11 mouse cellular contexts compared by ENCODE assay signal in the genomic region with DNA sequence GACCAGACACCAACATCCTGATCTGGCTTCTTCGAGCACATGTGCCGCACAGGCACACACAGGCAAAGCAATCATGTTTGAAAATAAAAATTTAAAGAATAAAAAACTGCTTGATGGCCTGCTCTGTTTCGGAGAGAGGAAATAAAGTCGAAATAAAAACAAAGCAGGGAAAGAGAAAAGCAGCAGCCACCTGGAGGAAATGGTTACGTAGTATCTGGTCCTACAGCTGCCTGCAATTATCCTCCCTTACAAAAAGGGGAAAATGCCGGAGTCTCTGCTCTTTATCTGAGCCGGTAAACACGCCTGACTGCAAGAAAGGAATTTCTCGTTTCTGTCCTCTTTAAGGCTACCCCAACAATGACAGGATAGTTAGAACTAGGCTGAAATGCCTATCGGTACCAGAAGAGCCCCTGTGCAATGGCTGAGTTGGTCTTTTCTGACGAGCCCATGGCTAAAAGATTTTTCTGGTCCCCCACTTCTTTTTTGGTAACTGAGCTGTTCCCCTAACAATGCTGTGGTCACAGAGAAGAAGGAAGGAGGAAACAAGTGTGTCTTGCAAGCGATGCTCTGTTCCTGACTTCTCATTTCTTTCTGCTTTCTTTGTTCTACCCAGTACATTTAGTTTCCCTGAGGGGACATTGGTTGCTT. TPM values are rescaled to one million over a fixed set of nuclear protein-coding genes. Genes with fewer than 3 reads are reported as not detected.
DNase-seq lines count a peak whose midpoint lies in the region; ATAC-seq and TF ChIP-seq lines count a peak whose summit lies in the region.
"Had no signal": no experiment of that assay in that cellular context is flagged by ENCODE, and none has a peak within 500 bp of the region (broad histone marks: within the 10 kb centered on the region; RNA-seq: fewer than 3 reads in every experiment).

No protein-coding gene starts in this region.

- WGBS in embryonic facial prominence, embryonic 12.5 days, result 27% methylated on average over 12 of the region's 12 CpGs

- DNase-seq in left cerebral cortex, adult 2 months (ENCODE audit: extremely low spot score in 1 of 2, low spot score in 2 of 2), result peak in 1 of 2 experiments; percentile 25
- no peak for DNase-seq in left cerebral cortex, postnatal 4 days
- DNase-seq in MEL (ENCODE audit: low read depth, low spot score), result peak; percentile 69
- no peak for DNase-seq in frontal cortex, postnatal 14 days (ENCODE audit: low spot score in 2 of 2)
- DNase-seq in adrenal gland, postnatal 10 days, result no peak
- DNase-seq: heart, postnatal 14 days; kidney, postnatal 36 days; lung, postnatal 4 days had no signal

- TF ChIP-seq EP300 in MEL (IDR thresholded peaks at IDR 0.05; ENCODE audit: low read depth in 1 of 2, low read length in 2 of 2), result peak; percentile 6 to 45; a peak in 1 of 4 replicates

- peak overlapping the region; percentile 4; the same call in 1 of the 2 replicates for H3K27ac ChIP-seq in left cerebral cortex, adult 2 months
- H3K27ac ChIP-seq in MEL (ENCODE audit: control insufficient read depth, low read depth, low read length), result peak overlapping the region; percentile 70
- peak overlapping the region; percentile 86 for H3K27ac ChIP-seq in embryonic facial prominence, embryonic 12.5 days
- H3K27ac ChIP-seq: neural tube, embryonic 15.5 days had no signal

- H3K79me2 ChIP-seq in MEL (ENCODE audit: control insufficient read depth, insufficient read depth, low read length, poor library complexity), result no peaks in the 10 kb centered on the region

- no peak for TF ChIP-seq POLR2A in MEL (IDR thresholded peaks at IDR 0.05; ENCODE audit: control insufficient read depth in 1 of 2, insufficient read depth in 1 of 2, low read depth in 1 of 2, low read length in 2 of 2, poor library complexity in 1 of 2)

- no peaks in the 10 kb centered on the region for H3K27me3 ChIP-seq in MEL (ENCODE audit: control insufficient read depth in 1 of 2, insufficient read depth in 2 of 2, low read length in 2 of 2)
- no peaks in the 10 kb centered on the region for H3K27me3 ChIP-seq in embryonic facial prominence, embryonic 12.5 days
- H3K27me3 ChIP-seq: neural tube, embryonic 15.5 days had no signal

- intact Hi-C loops in left cerebral cortex, adult 2 months (cut with DNase I), result no loop called here
- intact Hi-C loops in left cerebral cortex, postnatal 4 days (cut with DNase I), result no loop called here

- no peak overlapping the region for H3K4me3 ChIP-seq in left cerebral cortex, adult 2 months
- H3K4me3 ChIP-seq in MEL (ENCODE audit: control insufficient read depth in 1 of 2, insufficient read depth in 1 of 2, low read depth in 2 of 2, low read length in 2 of 2), result peak overlapping the region; percentile 48 to 54
- no peak overlapping the region for H3K4me3 ChIP-seq in embryonic facial prominence, embryonic 12.5 days
- H3K4me3 ChIP-seq: neural tube, embryonic 15.5 days had no signal

- H3K9ac ChIP-seq in MEL (ENCODE audit: control insufficient read depth, low read depth, low read length, poor library complexity, severe bottlenecking), result peak overlapping the region; percentile 63
- no peak overlapping the region for H3K9ac ChIP-seq in embryonic facial prominence, embryonic 12.5 days
- H3K9ac ChIP-seq: neural tube, embryonic 15.5 days had no signal

- peak overlapping the region; percentile 8; the same call in 1 of the 2 replicates for H3K4me2 ChIP-seq in embryonic facial prominence, embryonic 12.5 days (replicated peaks)

- H3K4me1 ChIP-seq in MEL (ENCODE audit: control insufficient read depth in 1 of 2, insufficient read depth in 2 of 2, low read length in 2 of 2), result peaks cover 6 to 11% of the 10 kb centered on the region in 2 experiments
- H3K4me1 ChIP-seq in embryonic facial prominence, embryonic 12.5 days, result peaks cover 24% of the 10 kb centered on the region

- H3K36me3 ChIP-seq in MEL (ENCODE audit: control insufficient read depth in 1 of 2, insufficient read depth in 2 of 2, low read length in 2 of 2), result peaks cover 0 to 5% of the 10 kb centered on the region in 2 experiments; a peak in 2 of 4 replicates
- no peaks in the 10 kb centered on the region for H3K36me3 ChIP-seq in embryonic facial prominence, embryonic 12.5 days
- H3K36me3 ChIP-seq: neural tube, embryonic 15.5 days had no signal

- no peak for TF ChIP-seq RAD21 in MEL (IDR thresholded peaks at IDR 0.05; ENCODE audit: low read depth, low read length)

- ATAC-seq in embryonic facial prominence, embryonic 12.5 days (ENCODE audit: insufficient number of reproducible peaks, insufficient read depth, low FRiP score, low TSS enrichment), result no peak; the same call in 1 of the 2 replicates
- peak; percentile 65 for ATAC-seq in megakaryocyte progenitor cell, adult 5-6 weeks (replicated peaks; ENCODE audit: poor library complexity)

- H3K9me3 ChIP-seq in MEL (replicated peaks; ENCODE audit: insufficient read depth, low read length), result no peaks in the 10 kb centered on the region
- H3K9me3 ChIP-seq in embryonic facial prominence, embryonic 12.5 days, result no peaks in the 10 kb centered on the region
- H3K9me3 ChIP-seq: neural tube, embryonic 15.5 days had no signal

- no peak for TF ChIP-seq CTCF in left cerebral cortex, adult 2 months (IDR thresholded peaks at IDR 0.05)
- TF ChIP-seq CTCF in MEL (IDR thresholded peaks at IDR 0.05 in 2 of 3, conservative IDR thresholded peaks at IDR 0.05 in 1 of 3; ENCODE audit: control insufficient read depth in 1 of 3, insufficient read depth in 1 of 3, low read depth in 2 of 3, low read length in 3 of 3, poor library complexity in 1 of 3, severe bottlenecking in 1 of 3), result no peak

TF ChIP-seq in MEL, 35 proteins besides CTCF, POLR2A, EP300 and RAD21:
- peak; percentile 57 for TF ChIP-seq GATA1 (IDR thresholded peaks at IDR 0.05; ENCODE audit: low read depth, low read length)
- TF ChIP-seq E2F4 (IDR thresholded peaks at IDR 0.05; ENCODE audit: borderline replicate concordance, low read depth, low read length), result no peak
- peak; percentile 54; the same call in 1 of the 2 replicates for TF ChIP-seq MYC (IDR thresholded peaks at IDR 0.05; ENCODE audit: low read depth, low read length)
- 0 out of 2 replicates have a peak, but pooled peaks have one; percentile 5 for TF ChIP-seq TCF12 (IDR thresholded peaks at IDR 0.05; ENCODE audit: low read depth, low read length)
- 0 out of 2 replicates have a peak, but pooled peaks have one; percentile 16 for TF ChIP-seq SIN3A (IDR thresholded peaks at IDR 0.05; ENCODE audit: low read length)
- peak; percentile 18; the same call in 1 of the 2 replicates for TF ChIP-seq TBP (IDR thresholded peaks at IDR 0.05; ENCODE audit: low read depth, low read length)
- no peak for TF ChIP-seq CHD2 (IDR thresholded peaks at IDR 0.05; ENCODE audit: low read length)
- no peak for TF ChIP-seq JUND (IDR thresholded peaks at IDR 0.05; ENCODE audit: low read depth, low read length)
- TF ChIP-seq RCOR1 (IDR thresholded peaks at IDR 0.05; ENCODE audit: low read depth, low read length), result no peak; the same call in 1 of the 2 replicates
- 0 out of 2 replicates have a peak, but pooled peaks have one; percentile 2 for TF ChIP-seq SMC3 (IDR thresholded peaks at IDR 0.05; ENCODE audit: low read depth, low read length)
- TF ChIP-seq MXI1 (IDR thresholded peaks at IDR 0.05; ENCODE audit: low read depth, low read length), result 0 out of 2 replicates have a peak, but pooled peaks have one; percentile 21
- no peak for TF ChIP-seq MYB (IDR thresholded peaks at IDR 0.05; ENCODE audit: low read depth, low read length)
- peak; percentile 76; the same call in 1 of the 2 replicates for TF ChIP-seq ETS1 (IDR thresholded peaks at IDR 0.05; ENCODE audit: low read depth, low read length)
- TF ChIP-seq TAL1 (IDR thresholded peaks at IDR 0.05; ENCODE audit: low read length), result 0 out of 2 replicates have a peak, but pooled peaks have one; percentile 16
- peak; percentile 29; the same call in 1 of the 2 replicates for TF ChIP-seq NELFE (IDR thresholded peaks at IDR 0.05; ENCODE audit: low read depth, low read length)

RNA-seq across cellular contexts. Expression of a gene that starts 32.7 kb away (rescaled TPM):
- total RNA-seq in left cerebral cortex, adult 2 months (2021), result 10 to 100 TPM; 57.3 to 60.2 TPM
- 10 to 100 TPM; 50.6 to 54.3 TPM for total RNA-seq in left cerebral cortex, postnatal 4 days (2021)
- total RNA-seq in MEL (2012; rRNA removed), result 27.3 and 32.6 TPM in 2 replicates
- polyA plus RNA-seq in MEL (2012; ENCODE audit: insufficient read depth in 1 of 2, insufficient read length in 2 of 2, low read depth in 1 of 2, low replicate concordance in 2 of 2, missing spikeins in 1 of 2), result 10 to 100 TPM in 1 of 2 experiments, not detected in 1; 38.3 TPM
- 57.3 and 60.0 TPM in 2 replicates for polyA plus RNA-seq in embryonic facial prominence, embryonic 12.5 days (2016; fragmentation: Nextera tagmentation; extraction: Ambion mirVana)
- total RNA-seq in megakaryocyte progenitor cell, adult 5-6 weeks (2015), result 36.2 and 41.8 TPM in 2 replicates
- total RNA-seq in megakaryocyte progenitor cell, adult 5-6 weeks (2017), result 65.0 and 92.2 TPM in 2 replicates
- total RNA-seq in adrenal gland, postnatal 10 days (2021), result 10 to 100 TPM; 26.4 to 28.8 TPM

RNA-seq across cellular contexts. Expression of a gene that starts 37.2 kb away (rescaled TPM):
- 10 to 100 TPM; 46.9 to 48.1 TPM for total RNA-seq in left cerebral cortex, adult 2 months (2021)
- 10 to 100 TPM; 90.2 to 94.2 TPM for total RNA-seq in left cerebral cortex, postnatal 4 days (2021)
- 91.6 and 102 TPM in 2 replicates for total RNA-seq in MEL (2012; rRNA removed)
- 100 to 1,000 TPM in 1 of 2 experiments, not detected in 1; 127 TPM for polyA plus RNA-seq in MEL (2012; ENCODE audit: insufficient read depth in 1 of 2, insufficient read length in 2 of 2, low read depth in 1 of 2, low replicate concordance in 2 of 2, missing spikeins in 1 of 2)
- polyA plus RNA-seq in embryonic facial prominence, embryonic 12.5 days (2016; fragmentation: Nextera tagmentation; extraction: Ambion mirVana), result 143 and 148 TPM in 2 replicates
- 50.6 and 56.6 TPM in 2 replicates for total RNA-seq in megakaryocyte progenitor cell, adult 5-6 weeks (2015)
- total RNA-seq in megakaryocyte progenitor cell, adult 5-6 weeks (2017), result 96.0 and 102 TPM in 2 replicates
- 10 to 100 TPM; 88.4 to 96.8 TPM for total RNA-seq in adrenal gland, postnatal 10 days (2021)

Comparison
In these comparisons a context has a peak if more than half of its experiments do, and no peak if none do; other contexts are left out.
1. H3K27ac ChIP-seq: peak in every context shown above with its lines; median percentile 86 in embryonic facial prominence, embryonic 12.5 days; 70 in MEL; 4 in left cerebral cortex, adult 2 months.
2. H3K4me3 ChIP-seq: peak in MEL (2 of 2); none in left cerebral cortex, adult 2 months (single experiment) and embryonic facial prominence, embryonic 12.5 days (single experiment).